Mouse (Mus musculus): ENCODE data around the gene Micall2. TPM values are rescaled to one million over a fixed set of nuclear protein-coding genes. Genes with fewer than 3 reads are reported as not detected.
"Not testable (repeated sequence)": the region's sequence is repeated elsewhere in the genome, so short reads cannot be mapped to it uniquely, and the experiment has no call there.

Micall2 gene
- polyA plus RNA-seq, 1 experiment = 1.8 TPM

DNA sequence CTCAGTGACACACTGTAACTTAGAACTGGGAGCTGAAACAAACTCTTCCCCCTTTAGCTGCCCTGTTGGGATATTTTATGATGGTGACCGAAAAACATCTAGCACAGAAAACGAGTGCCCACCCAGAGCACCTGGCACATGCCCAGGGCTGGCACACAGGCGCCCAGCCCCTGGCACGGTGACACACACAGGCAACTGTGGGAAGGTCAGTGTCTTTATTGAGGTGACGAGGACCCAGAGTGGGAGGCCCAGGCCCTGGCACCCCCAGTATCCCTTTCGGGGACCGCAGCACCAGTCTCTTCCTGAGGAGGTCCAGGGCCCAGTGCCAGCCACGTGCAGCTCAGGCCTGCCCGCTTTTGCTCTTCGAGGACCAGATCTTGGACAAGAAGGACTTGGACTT lies 29.6 kb downstream of the Micall2 start:
- no peak overlapping the region for H3K9ac ChIP-seq (ENCODE audit: low read depth, poor library complexity, severe bottlenecking)
- H3K36me3 ChIP-seq (ENCODE audit: control insufficient read depth, insufficient read depth, low read length, poor library complexity, severe bottlenecking) = no peaks in the 10 kb centered on the region
- no peak overlapping the region for H3K27ac ChIP-seq (ENCODE audit: insufficient read depth, low read length)
- H3K27me3 ChIP-seq (ENCODE audit: control insufficient read depth, insufficient read depth, low read length, poor library complexity, severe bottlenecking) = no peaks in the 10 kb centered on the region
- no peak overlapping the region for H3K4me3 ChIP-seq (ENCODE audit: low read depth, low read length)
- TF ChIP-seq EP300 (IDR thresholded peaks at IDR 0.05; ENCODE audit: insufficient read depth, low read depth, low read length) (no peak), CTCF (IDR thresholded peaks at IDR 0.05; ENCODE audit: low read depth, low read length) (no peak), POLR2A (IDR thresholded peaks at IDR 0.05; ENCODE audit: insufficient read depth, low read length) (no peak)
- no peaks in the 10 kb centered on the region for H3K9me3 ChIP-seq (replicated peaks; ENCODE audit: control insufficient read depth, insufficient read depth, low read length, poor library complexity, severe bottlenecking)
- H3K4me1 ChIP-seq (ENCODE audit: control insufficient read depth, insufficient read depth, low read length) = no peaks in the 10 kb centered on the region

DNA sequence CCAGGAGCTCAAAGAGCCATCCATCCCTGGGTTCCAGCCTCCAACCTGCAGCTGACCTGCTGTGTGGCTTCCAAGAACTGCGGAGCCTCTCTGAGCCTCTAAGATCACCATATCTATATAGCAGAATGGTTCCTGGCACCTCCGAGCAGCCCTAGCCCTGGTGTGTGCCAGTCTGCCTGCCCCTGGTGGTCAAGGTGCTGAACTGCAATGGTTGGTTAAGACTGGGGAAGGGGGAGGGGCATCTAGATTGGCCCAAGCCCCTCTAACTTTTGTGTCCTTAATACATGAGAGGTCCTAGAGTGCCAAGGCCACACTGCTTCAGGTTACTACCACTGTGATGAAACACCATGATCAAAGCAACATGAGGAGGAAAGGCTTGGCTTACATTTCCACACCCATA lies 33.2 kb downstream of the Micall2 start:
- Histone ChIP-seq H3K4me1 (ENCODE audit: control insufficient read depth, insufficient read depth, low read length) (no peaks in the 10 kb centered on the region), H3K27me3 (ENCODE audit: control insufficient read depth, insufficient read depth, low read length, poor library complexity, severe bottlenecking) (no peaks in the 10 kb centered on the region), H3K9me3 (replicated peaks; ENCODE audit: control insufficient read depth, insufficient read depth, low read length, poor library complexity, severe bottlenecking) (no peaks in the 10 kb centered on the region), H3K36me3 (ENCODE audit: control insufficient read depth, insufficient read depth, low read length, poor library complexity, severe bottlenecking) (no peaks in the 10 kb centered on the region), H3K27ac (ENCODE audit: insufficient read depth, low read length) (no peak overlapping the region), H3K4me3 (ENCODE audit: low read depth, low read length) (no peak overlapping the region), H3K9ac (ENCODE audit: low read depth, poor library complexity, severe bottlenecking) (no peak overlapping the region)
- TF ChIP-seq EP300 (IDR thresholded peaks at IDR 0.05; ENCODE audit: insufficient read depth, low read depth, low read length) = no peak
- peak; percentile 69 for TF ChIP-seq CTCF (IDR thresholded peaks at IDR 0.05; ENCODE audit: low read depth, low read length)
- TF ChIP-seq POLR2A (IDR thresholded peaks at IDR 0.05; ENCODE audit: insufficient read depth, low read length) = no peak

DNA sequence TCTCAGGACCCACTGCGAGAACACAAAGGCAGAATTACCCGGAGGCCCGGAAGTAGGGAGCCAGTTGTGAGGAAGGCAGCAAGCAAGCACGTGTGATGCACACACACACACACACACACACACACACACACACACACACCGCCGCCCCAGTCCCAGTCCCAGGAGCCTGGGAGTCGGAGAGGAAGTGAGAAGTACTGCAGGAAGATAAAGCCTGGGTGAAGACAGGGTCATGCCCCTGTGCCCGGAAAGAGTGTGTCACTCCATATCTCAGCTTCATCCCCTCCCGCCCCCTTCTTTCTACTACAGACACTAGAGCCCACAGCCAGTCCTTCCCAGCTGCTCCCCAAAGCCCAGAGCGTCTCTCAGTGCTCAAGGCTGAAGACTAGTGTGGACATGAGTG lies 33.9 kb downstream of the Micall2 start:
- no peak for TF ChIP-seq CTCF (IDR thresholded peaks at IDR 0.05; ENCODE audit: low read depth, low read length)
- Histone ChIP-seq H3K36me3 (ENCODE audit: control insufficient read depth, insufficient read depth, low read length, poor library complexity, severe bottlenecking) (no peaks in the 10 kb centered on the region), H3K27me3 (ENCODE audit: control insufficient read depth, insufficient read depth, low read length, poor library complexity, severe bottlenecking) (no peaks in the 10 kb centered on the region), H3K9ac (ENCODE audit: low read depth, poor library complexity, severe bottlenecking) (no peak overlapping the region), H3K9me3 (replicated peaks; ENCODE audit: control insufficient read depth, insufficient read depth, low read length, poor library complexity, severe bottlenecking) (no peaks in the 10 kb centered on the region), H3K4me1 (ENCODE audit: control insufficient read depth, insufficient read depth, low read length) (no peaks in the 10 kb centered on the region), H3K4me3 (ENCODE audit: low read depth, low read length) (no peak overlapping the region), H3K27ac (ENCODE audit: insufficient read depth, low read length) (no peak overlapping the region)

DNA sequence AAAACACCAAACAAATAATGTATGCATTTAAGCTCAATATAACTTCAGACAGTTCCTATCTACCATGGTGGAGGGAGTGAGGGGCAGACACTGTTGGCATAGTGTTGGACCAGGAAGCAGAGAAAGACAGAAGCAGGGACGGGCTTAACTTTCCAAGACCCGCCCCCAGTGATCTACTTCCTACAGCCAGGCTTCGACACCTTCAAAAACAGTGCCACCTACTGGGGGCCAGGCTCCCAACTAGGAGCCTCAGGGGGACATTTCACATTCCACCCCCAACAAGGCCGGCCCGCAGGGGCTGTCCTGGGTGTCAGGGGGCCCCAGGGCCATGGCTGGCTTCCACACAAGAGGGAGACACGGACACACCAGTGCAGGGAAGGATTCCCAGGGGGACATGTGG lies 39.2 kb downstream of the Micall2 start:
- TF ChIP-seq EP300 (IDR thresholded peaks at IDR 0.05; ENCODE audit: insufficient read depth, low read depth, low read length) (no peak), CTCF (IDR thresholded peaks at IDR 0.05; ENCODE audit: low read depth, low read length) (peak; percentile 15), POLR2A (IDR thresholded peaks at IDR 0.05; ENCODE audit: insufficient read depth, low read length) (no peak)
- H3K9me3 ChIP-seq (replicated peaks; ENCODE audit: control insufficient read depth, insufficient read depth, low read length, poor library complexity, severe bottlenecking) = no peaks in the 10 kb centered on the region
- H3K27me3 ChIP-seq (ENCODE audit: control insufficient read depth, insufficient read depth, low read length, poor library complexity, severe bottlenecking) = no peaks in the 10 kb centered on the region
- no peak overlapping the region for H3K4me3 ChIP-seq (ENCODE audit: low read depth, low read length)
- no peak overlapping the region for H3K9ac ChIP-seq (ENCODE audit: low read depth, poor library complexity, severe bottlenecking)
- H3K4me1 ChIP-seq (ENCODE audit: control insufficient read depth, insufficient read depth, low read length) = no peaks in the 10 kb centered on the region
- H3K27ac ChIP-seq (ENCODE audit: insufficient read depth, low read length) = no peak overlapping the region
- H3K36me3 ChIP-seq (ENCODE audit: control insufficient read depth, insufficient read depth, low read length, poor library complexity, severe bottlenecking) = no peaks in the 10 kb centered on the region

DNA sequence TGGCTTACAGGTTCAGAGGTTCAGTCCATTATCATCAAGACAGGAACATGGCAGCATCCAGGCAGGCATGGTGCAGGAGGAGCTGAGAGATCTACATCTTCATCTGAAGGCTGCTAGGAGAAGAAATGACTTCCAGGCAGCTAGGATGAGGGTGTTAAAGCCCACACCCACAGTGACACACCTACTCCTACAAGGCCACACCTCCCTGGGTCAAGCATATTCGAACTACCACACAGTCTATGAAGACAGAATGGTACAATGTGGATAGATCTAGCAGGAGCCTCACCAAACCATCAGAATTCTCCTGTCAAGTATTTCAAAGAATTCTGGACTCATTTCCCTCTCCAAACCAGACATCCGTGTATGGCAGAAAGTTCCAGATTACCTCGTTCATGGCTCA lies 40.3 kb downstream of the Micall2 start:
- not testable (repeated sequence) for H3K4me1 ChIP-seq (ENCODE audit: control insufficient read depth, insufficient read depth, low read length); H3K27ac ChIP-seq (ENCODE audit: insufficient read depth, low read length); H3K9ac ChIP-seq (ENCODE audit: low read depth, poor library complexity, severe bottlenecking); H3K36me3 ChIP-seq (ENCODE audit: control insufficient read depth, insufficient read depth, low read length, poor library complexity, severe bottlenecking); H3K4me3 ChIP-seq (ENCODE audit: low read depth, low read length); H3K9me3 ChIP-seq (replicated peaks; ENCODE audit: control insufficient read depth, insufficient read depth, low read length, poor library complexity, severe bottlenecking); H3K27me3 ChIP-seq (ENCODE audit: control insufficient read depth, insufficient read depth, low read length, poor library complexity, severe bottlenecking)

DNA sequence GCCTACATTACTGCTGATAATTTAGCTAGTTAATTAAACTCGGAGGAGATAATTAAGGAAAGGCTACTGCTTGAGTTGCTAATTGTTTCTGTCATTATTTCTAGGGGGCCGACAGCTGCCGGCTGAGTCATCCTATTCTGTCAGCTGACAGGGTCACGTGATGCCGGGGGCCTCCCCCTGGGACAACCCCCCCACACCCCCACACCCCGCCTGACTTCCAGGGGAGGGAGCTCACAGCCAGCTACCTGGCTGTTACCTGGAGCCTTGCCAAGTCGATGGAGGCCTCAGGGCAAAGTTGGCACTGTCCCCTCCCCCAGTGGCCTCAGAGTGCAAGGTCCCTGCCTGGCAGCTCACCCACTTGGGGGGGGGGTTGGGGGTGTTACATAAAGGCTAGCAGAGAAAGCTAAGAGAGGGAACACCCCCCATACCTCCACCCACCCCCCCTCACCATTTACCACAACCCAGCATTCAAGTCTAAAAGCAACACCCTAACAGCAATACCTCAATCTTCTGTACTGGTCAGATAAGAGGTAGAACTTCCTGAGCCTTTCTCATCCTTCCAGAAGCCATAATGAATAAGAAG lies 41.1 kb downstream of the Micall2 start:
- no peaks in the 10 kb centered on the region for H3K4me1 ChIP-seq (ENCODE audit: control insufficient read depth, insufficient read depth, low read length)
- no peak overlapping the region for H3K4me3 ChIP-seq (ENCODE audit: low read depth, low read length)
- H3K27me3 ChIP-seq (ENCODE audit: control insufficient read depth, insufficient read depth, low read length, poor library complexity, severe bottlenecking) = no peaks in the 10 kb centered on the region
- no peaks in the 10 kb centered on the region for H3K36me3 ChIP-seq (ENCODE audit: control insufficient read depth, insufficient read depth, low read length, poor library complexity, severe bottlenecking)
- no peak overlapping the region for H3K9ac ChIP-seq (ENCODE audit: low read depth, poor library complexity, severe bottlenecking)
- no peaks in the 10 kb centered on the region for H3K9me3 ChIP-seq (replicated peaks; ENCODE audit: control insufficient read depth, insufficient read depth, low read length, poor library complexity, severe bottlenecking)
- H3K27ac ChIP-seq (ENCODE audit: insufficient read depth, low read length) = no peak overlapping the region
- TF ChIP-seq EP300 (IDR thresholded peaks at IDR 0.05; ENCODE audit: insufficient read depth, low read depth, low read length) (no peak), CTCF (IDR thresholded peaks at IDR 0.05; ENCODE audit: low read depth, low read length) (no peak), POLR2A (IDR thresholded peaks at IDR 0.05; ENCODE audit: insufficient read depth, low read length) (no peak)
